Mouse (Mus musculus) naive thymus-derived CD4-positive, alpha-beta T cell, adult 2 months (primary cell): ENCODE data around the gene Spaca7.
"Not testable (repeated sequence)": the region's sequence is repeated elsewhere in the genome, so short reads cannot be mapped to it uniquely, and the experiment has no call there.

Source experiments
- DNase-seq: peaks from one replicate; pipeline ENCODE4 v3.0.0-alpha.2; 2011; ENCODE audit warnings: low read depth

Spaca7 gene

DNA sequence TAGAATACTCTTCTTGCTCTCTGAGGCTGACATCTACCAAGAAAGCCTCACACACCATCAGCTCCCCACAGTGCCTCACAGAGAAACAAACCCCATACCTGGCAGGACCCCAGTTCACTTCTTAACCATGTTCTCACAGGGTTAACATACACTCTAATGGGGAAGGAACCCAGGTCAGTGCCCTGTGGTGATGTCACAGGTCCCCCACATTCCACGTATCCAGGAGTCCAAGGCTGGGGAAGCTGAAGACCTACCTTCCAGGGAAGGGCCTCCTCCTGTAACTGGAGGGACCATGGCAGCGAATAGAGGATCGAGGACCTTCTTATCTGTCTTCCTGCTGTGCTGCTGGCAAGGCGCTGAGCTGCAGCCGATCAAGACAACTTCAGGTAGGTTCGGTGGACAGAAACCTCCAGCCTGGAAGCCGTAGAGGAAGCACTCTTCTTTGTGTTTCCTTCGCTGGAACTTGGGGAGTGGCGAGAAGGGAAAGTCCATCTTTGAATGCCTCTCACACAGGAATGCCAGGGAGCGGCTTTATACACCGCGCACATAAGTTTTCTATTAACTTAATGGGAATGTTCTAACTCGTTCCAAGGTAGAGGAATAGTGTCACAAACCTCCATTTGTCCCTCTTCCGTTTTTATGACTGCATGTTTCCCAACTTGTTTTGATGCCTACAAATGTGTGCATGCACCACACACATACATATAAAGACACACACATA, at the start of gene Spaca7:
TSS of gene Spaca7 (plus strand) at position 216 of the 721 bp plus-strand sequence.
- DNase-seq: no peak

- DNase-seq: no peak
Observed at GRCm38 (mm10) chr8:12524279-12524678, 48.5 kb upstream of the Spaca7 start.

- no peak for DNase-seq
Observed at GRCm38 (mm10) chr8:12528659-12529058, 44.2 kb upstream of the Spaca7 start.

GRCm38 (mm10) chr8:12535617-12536016, 37.2 kb upstream of the Spaca7 start:
- no peak for DNase-seq

GRCm38 (mm10) chr8:12536306-12536705, 36.5 kb upstream of the Spaca7 start:
- no peak for DNase-seq

- DNase-seq: no peak
Observed at GRCm38 (mm10) chr8:12545236-12545635, 27.6 kb upstream of the Spaca7 start.

GRCm38 (mm10) chr8:12545671-12546070, 27.2 kb upstream of the Spaca7 start:
- DNase-seq: no peak

- DNase-seq: no peak
Observed at GRCm38 (mm10) chr8:12547466-12548220, 25.2 kb upstream of the Spaca7 start.

DNA sequence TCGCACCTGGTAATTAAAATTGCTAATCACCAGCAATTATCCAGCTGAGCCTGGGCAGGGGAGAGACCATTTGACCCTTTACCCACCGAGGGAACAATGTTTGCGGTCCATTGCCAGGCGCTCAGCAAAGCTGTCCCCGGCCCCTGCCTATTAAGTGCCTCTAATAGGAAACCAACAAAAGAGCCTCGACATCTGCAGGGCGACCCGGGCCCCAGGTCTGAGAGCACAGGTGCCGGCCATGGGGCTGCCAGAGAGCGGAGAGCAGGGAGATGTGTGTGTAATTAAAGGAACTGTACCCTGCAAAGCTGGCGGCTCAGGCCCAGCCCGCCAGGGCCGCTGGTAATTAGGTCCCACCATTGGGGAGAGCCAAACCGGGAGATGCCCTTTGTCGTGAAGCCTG, 24.6 kb upstream of the Spaca7 start:
- no peak for DNase-seq

- no peak for DNase-seq
Observed at GRCm38 (mm10) chr8:12548680-12549079, 24.1 kb upstream of the Spaca7 start.

- no peak for DNase-seq
Observed at GRCm38 (mm10) chr8:12555515-12556145, 17.2 kb upstream of the Spaca7 start.

- DNase-seq: no peak
Observed at GRCm38 (mm10) chr8:12558786-12559185, 14.0 kb upstream of the Spaca7 start.

- DNase-seq: peak; percentile 11
Observed at GRCm38 (mm10) chr8:12561403-12561960, 11.3 kb upstream of the Spaca7 start.

DNA sequence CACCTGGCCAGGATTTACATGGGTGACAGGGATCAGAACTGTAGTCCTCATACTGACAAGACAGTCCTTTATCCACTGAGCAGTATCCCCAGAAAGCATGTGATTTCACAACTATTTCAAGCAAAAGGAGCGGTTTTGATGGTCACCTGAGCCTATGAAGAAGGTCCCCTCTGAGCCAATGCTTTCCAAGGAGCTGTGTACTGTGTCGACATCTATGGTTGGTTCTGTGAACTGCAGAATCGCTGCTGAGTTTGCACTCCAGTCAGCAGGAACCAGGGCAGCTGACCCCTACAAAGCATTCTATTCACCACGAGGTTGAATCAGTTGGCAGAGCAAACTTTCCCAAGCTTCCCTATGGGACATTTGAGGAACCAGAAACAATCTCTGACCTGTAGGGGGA, 8.5 kb upstream of the Spaca7 start:
- no peak for DNase-seq

DNA sequence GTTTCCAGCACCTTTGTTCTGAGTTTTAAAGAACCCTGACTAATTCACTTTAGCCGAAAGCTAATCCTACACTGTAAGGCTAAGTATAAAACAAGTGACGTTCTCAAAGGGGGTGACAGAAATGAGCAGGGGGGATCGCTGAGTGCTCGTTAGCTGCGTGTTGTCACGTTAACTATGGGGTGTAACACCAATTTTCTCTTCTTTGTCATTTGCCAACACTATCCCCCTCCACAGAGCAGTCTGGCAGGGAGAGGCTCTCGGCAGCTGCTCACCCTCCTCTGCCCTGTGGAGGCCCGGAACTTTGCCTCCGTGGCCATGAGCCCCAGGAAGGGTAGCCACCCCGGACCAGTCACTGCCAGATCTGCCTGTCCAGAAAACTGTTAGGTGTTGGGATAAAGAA, 7.3 kb upstream of the Spaca7 start:
- DNase-seq: no peak

DNA sequence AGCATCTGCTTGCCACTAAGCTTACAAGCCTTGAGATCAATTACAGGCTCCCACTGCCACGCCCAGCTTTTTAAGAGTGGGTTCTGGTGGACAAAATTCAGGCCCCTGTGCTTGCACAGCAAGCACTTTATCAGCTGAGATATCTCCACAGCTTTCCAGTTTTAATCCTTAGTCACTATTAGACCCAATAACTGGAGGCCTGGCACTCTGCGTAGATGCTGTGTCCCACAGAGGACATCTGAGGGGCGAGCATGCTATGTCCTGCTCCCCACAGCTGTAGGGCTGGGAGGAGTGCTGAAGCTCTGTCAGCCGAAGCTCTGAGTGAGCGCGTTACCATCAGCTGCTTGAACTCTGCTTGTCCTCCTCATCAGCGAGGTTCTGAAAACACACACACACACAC, 6.3 kb upstream of the Spaca7 start:
- no peak for DNase-seq

DNA sequence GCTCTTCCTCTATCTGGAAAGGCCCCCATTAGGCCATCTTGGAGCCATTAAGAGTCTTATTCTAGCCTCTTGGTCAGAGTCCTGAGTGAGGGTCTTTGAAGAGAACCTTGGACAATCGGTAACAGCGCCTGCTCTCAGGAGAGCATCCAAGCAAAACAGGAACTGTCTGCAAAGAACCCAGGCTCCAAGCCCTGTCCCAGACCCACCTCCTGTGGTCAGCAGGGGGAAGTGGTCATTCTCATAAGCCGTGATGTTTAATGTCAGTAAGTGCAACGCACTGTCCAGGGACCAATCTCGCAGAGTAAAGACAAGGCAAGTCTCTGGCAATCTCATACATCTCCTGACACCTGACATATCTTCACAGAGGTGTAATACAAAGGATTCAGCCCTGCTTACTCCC, 3.2 kb downstream of the Spaca7 start:
- DNase-seq: no peak

- no peak for DNase-seq
Observed at GRCm38 (mm10) chr8:12576739-12577138, 3.9 kb downstream of the Spaca7 start.

- DNase-seq: not testable (repeated sequence)
Observed at GRCm38 (mm10) chr8:12579339-12579999, 6.6 kb downstream of the Spaca7 start.

GRCm38 (mm10) chr8:12583785-12584184, 11.0 kb downstream of the Spaca7 start:
- no peak for DNase-seq

- DNase-seq: peak; percentile 78
Observed at GRCm38 (mm10) chr8:12607223-12607622, 34.4 kb downstream of the Spaca7 start.

GRCm38 (mm10) chr8:12608810-12609209, 36.0 kb downstream of the Spaca7 start:
- no peak for DNase-seq
